Mouse (Mus musculus): ENCODE data around the gene Ifna14.

DNA sequence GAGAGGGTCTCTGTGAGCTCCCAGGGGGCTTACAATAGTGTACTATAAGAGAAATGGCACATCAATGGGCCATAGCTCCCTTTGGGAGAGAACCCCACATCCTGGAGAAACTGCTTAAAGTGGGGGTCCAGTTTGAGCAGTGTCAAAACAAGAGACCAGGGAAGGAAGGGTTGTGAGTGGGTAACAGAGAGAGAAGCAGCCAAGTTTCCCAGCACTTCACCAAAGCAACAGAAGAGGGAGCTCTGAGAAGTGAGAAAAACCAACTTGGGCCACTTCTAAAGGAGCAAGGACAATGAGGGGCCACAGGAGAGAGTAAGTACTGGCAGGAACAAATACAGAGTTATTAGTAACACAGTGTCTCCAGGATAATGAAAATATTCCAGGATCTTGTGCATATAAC is 48.4 kb downstream of the Ifna14 start:
- TF ChIP-seq CTCF (IDR thresholded peaks at IDR 0.05; ENCODE audit: low read depth) (peak; percentile 54), EP300 (IDR thresholded peaks at IDR 0.05; ENCODE audit: low read depth) (no peak)

Measured in liver, embryonic 14.5 days (tissue).